Mouse (Mus musculus) limb, embryonic 14.5 days (tissue): ENCODE data around the gene Tex45. TPM values are rescaled to one million over a fixed set of nuclear protein-coding genes. Genes with fewer than 3 reads are reported as not detected.

Experiments
- ATAC-seq: fragments of 200-750 bp; cut with Nextera tagmentation; 2 replicates; pipeline ENCODE4 v1.8.0; 2017; ENCODE audit warnings: low read depth, moderate number of reproducible peaks, moderate TSS enrichment; ENCODE audit not compliant: low FRiP score
- DNase-seq: peaks from one replicate; pipeline ENCODE4 v3.0.0-alpha.2; 2015; ENCODE audit warnings: low spot score
- H3K27ac ChIP-seq: fragments of 300-500 bp; sonication (generic); replicated peaks from 2 replicates; pipeline ENCODE4 v1.5.1; 2014; ENCODE audit warnings: low read depth, mild to moderate bottlenecking, low read length, moderate library complexity, mixed read lengths
- H3K27me3 ChIP-seq: fragments of 300-500 bp; sonication (generic); 2 replicates; pipeline ENCODE4 v1.6.1; 2014; ENCODE audit warnings: low read length, mixed read lengths; ENCODE audit not compliant: control insufficient read depth, insufficient read depth
- H3K36me3 ChIP-seq: fragments of 300-500 bp; sonication (generic); 2 replicates; pipeline ENCODE4 v1.6.1; 2014; ENCODE audit warnings: mild to moderate bottlenecking, low read length, moderate library complexity, mixed read lengths; ENCODE audit not compliant: control insufficient read depth, insufficient read depth
- H3K4me1 ChIP-seq: fragments of 300-500 bp; sonication (generic); 2 replicates; pipeline ENCODE4 v1.6.1; 2014; ENCODE audit warnings: antibody characterized with exemption, low read length, mixed read lengths; ENCODE audit not compliant: control insufficient read depth, insufficient read depth
- H3K4me2 ChIP-seq: fragments of 300-500 bp; sonication (generic); replicated peaks from 2 replicates; pipeline ENCODE4 v1.6.1; 2014; ENCODE audit warnings: low read depth, mild to moderate bottlenecking, low read length, moderate library complexity; ENCODE audit not compliant: severe bottlenecking
- H3K4me3 ChIP-seq: fragments of 300-500 bp; sonication (generic); replicated peaks from 2 replicates; pipeline ENCODE4 v1.5.1; 2014; ENCODE audit warnings: low read length
- H3K9ac ChIP-seq: fragments of 300-500 bp; sonication (generic); 2 replicates; pipeline ENCODE4 v1.6.1; 2014; ENCODE audit warnings: mild to moderate bottlenecking, low read depth, low read length, moderate library complexity; ENCODE audit not compliant: severe bottlenecking
- H3K9me3 ChIP-seq: fragments of 300-500 bp; sonication (generic); 2 replicates; pipeline ENCODE4 v1.6.1; 2016; ENCODE audit warnings: low read length; ENCODE audit not compliant: control insufficient read depth
- POLR2A ChIP-seq: fragments of 200-500 bp; IDR thresholded peaks from 2 replicates; pipeline ENCODE4 v1.8.0; 2012; ENCODE audit warnings: inconsistent platforms, mild to moderate bottlenecking, moderate library complexity, borderline replicate concordance; ENCODE audit not compliant: insufficient read depth, insufficient read length; ENCODE audit errors: extremely low read depth
- WGBS: fragments of 180-500 bp; shearing (Covaris S2); extraction: QIAGEN DNeasy Blood & Tissue Kit; methylation state at CpG from one replicate; pipeline ENCODE4 v1.1.7; 2014; 5-methylcytosine and 5-hydroxymethylcytosine counted together
- polyA plus RNA-seq, 2 experiments: library from polyadenylated mRNA; depleted of rRNA in 1 of 2; stranded (reverse) in 1 of 2; unstranded in 1 of 2; fragments of >200 nt; fragmentation: Nextera tagmentation in 1 of 2; extraction: Ambion mirVana in 1 of 2; gene quantifications; 2 replicates each; pipeline versions ENCODE4 v1.2.1 to v1.2.3; 2012 to 2014

The Tex45 gene
- polyA plus RNA-seq (2012; rRNA removed) (0.11 and 0.17 TPM in 2 replicates), polyA plus RNA-seq (2014; fragmentation: Nextera tagmentation; extraction: Ambion mirVana) (not detected in 2 replicates)

GRCm38 (mm10) chr8:3470562-3470961 is at the start of gene Tex45:
Gene Tex45 (plus strand): TSS chr8:3470862.
- DNase-seq (no peak), ATAC-seq (no peak)
- H3K9ac ChIP-seq, result no peak within 1 kb of the TSS
- no peak for TF ChIP-seq POLR2A
- no peaks in the 10 kb centered on the region for H3K36me3 ChIP-seq
- no peaks in the 10 kb centered on the region for H3K9me3 ChIP-seq
- H3K4me1 ChIP-seq, result no peaks in the 10 kb centered on the region
- 0 out of 2 replicates have a peak, but pooled peaks cover 1% of the 10 kb centered on the region for H3K27me3 ChIP-seq
- no peak within 1 kb of the TSS for H3K4me3 ChIP-seq
- no peak within 1 kb of the TSS for H3K27ac ChIP-seq
- no peak within 1 kb of the TSS for H3K4me2 ChIP-seq

GRCm38 (mm10) chr8:3421507-3421906 is 49.2 kb upstream of the Tex45 start:
- no peak for DNase-seq
- ATAC-seq, result no peak
- H3K9ac ChIP-seq, result no peak overlapping the region
- H3K27me3 ChIP-seq, result no peaks in the 10 kb centered on the region
- no peaks in the 10 kb centered on the region for H3K9me3 ChIP-seq
- H3K27ac ChIP-seq, result no peak overlapping the region
- no peak overlapping the region for H3K4me2 ChIP-seq
- H3K4me3 ChIP-seq, result no peak overlapping the region
- TF ChIP-seq POLR2A, result no peak
- H3K4me1 ChIP-seq, result peaks cover 18% of the 10 kb centered on the region
- WGBS, result 92% methylated on average over 5 of the region's 5 CpGs
- H3K36me3 ChIP-seq, result no peaks in the 10 kb centered on the region

GRCm38 (mm10) chr8:3425217-3425616 is 45.4 kb upstream of the Tex45 start:
- no peaks in the 10 kb centered on the region for H3K9me3 ChIP-seq
- H3K4me1 ChIP-seq, result peaks cover 3% of the 10 kb centered on the region
- WGBS, result 85% methylated on average over 5 of the region's 5 CpGs
- no peak for ATAC-seq
- no peak overlapping the region for H3K27ac ChIP-seq
- no peak overlapping the region for H3K4me3 ChIP-seq
- H3K9ac ChIP-seq, result no peak overlapping the region
- no peak for DNase-seq
- peaks cover 24% of the 10 kb centered on the region for H3K36me3 ChIP-seq
- no peak overlapping the region for H3K4me2 ChIP-seq
- TF ChIP-seq POLR2A, result no peak
- no peaks in the 10 kb centered on the region for H3K27me3 ChIP-seq

- Histone ChIP-seq H3K27me3 (no peaks in the 10 kb centered on the region), H3K27ac (no peak overlapping the region), H3K9me3 (no peaks in the 10 kb centered on the region), H3K4me2 (no peak overlapping the region), H3K4me3 (no peak overlapping the region), H3K4me1 (no peaks in the 10 kb centered on the region), H3K36me3 (peaks cover 30% of the 10 kb centered on the region), H3K9ac (no peak overlapping the region)
- WGBS, result 89% methylated on average over 3 of the region's 3 CpGs
- DNase-seq (no peak), ATAC-seq (no peak)
- no peak for TF ChIP-seq POLR2A
Measured at GRCm38 (mm10) chr8:3426211-3426610, 44.5 kb upstream of the Tex45 start.

- no peak for TF ChIP-seq POLR2A
- Histone ChIP-seq H3K4me1 (no peaks in the 10 kb centered on the region), H3K36me3 (peaks cover 41% of the 10 kb centered on the region), H3K9me3 (no peaks in the 10 kb centered on the region), H3K27me3 (no peaks in the 10 kb centered on the region), H3K9ac (no peak overlapping the region), H3K4me3 (no peak overlapping the region), H3K4me2 (no peak overlapping the region), H3K27ac (no peak overlapping the region)
- no peak for ATAC-seq
- peak; percentile 12 for DNase-seq
- 60% methylated on average over 2 of the region's 2 CpGs for WGBS
Measured at GRCm38 (mm10) chr8:3428426-3428825, 42.2 kb upstream of the Tex45 start.

GRCm38 (mm10) chr8:3429966-3430365 is 40.7 kb upstream of the Tex45 start:
- H3K4me1 ChIP-seq, result no peaks in the 10 kb centered on the region
- WGBS, result 71% methylated on average over 2 of the region's 2 CpGs
- H3K9me3 ChIP-seq, result no peaks in the 10 kb centered on the region
- TF ChIP-seq POLR2A, result no peak
- H3K4me3 ChIP-seq, result no peak overlapping the region
- no peak overlapping the region for H3K4me2 ChIP-seq
- no peak overlapping the region for H3K27ac ChIP-seq
- H3K36me3 ChIP-seq, result peaks cover 55% of the 10 kb centered on the region
- ATAC-seq, result no peak
- no peak for DNase-seq
- no peak overlapping the region for H3K9ac ChIP-seq
- H3K27me3 ChIP-seq, result no peaks in the 10 kb centered on the region
